In the genomic region with DNA sequence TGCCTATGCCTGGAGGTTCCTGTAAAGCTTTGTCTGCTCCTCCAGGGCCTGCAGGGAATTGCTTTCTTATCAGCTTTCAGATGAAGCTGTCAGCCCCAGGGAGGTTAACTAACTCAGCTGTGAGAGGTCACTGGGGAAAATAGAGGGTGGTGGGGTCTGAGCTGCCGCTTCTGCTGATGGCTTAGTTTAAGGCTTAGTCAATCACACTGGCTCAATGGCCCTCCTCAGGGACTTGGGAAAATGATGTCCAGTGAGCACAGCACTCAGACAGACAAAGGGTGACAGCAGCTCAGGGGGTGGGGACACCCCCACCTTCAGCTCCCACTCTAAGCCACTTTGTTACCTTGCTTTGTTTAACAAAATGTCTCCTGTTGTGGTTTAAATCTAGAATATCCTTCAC, we compare ENCODE assay signal across 29 mouse cellular contexts. TPM values are rescaled to one million over a fixed set of nuclear protein-coding genes. Genes with fewer than 3 reads are reported as not detected.
DNase-seq lines count a peak whose midpoint lies in the region; ATAC-seq and TF ChIP-seq lines count a peak whose summit lies in the region.
"Had no signal": no experiment of that assay in that cellular context is flagged by ENCODE, and none has a peak within 500 bp of the region (broad histone marks: within the 10 kb centered on the region; RNA-seq: fewer than 3 reads in every experiment).

No protein-coding gene starts in this region.

- no peaks in the 10 kb centered on the region for H3K36me3 ChIP-seq in hindbrain, embryonic 10.5 days
- H3K36me3 ChIP-seq in hindbrain, embryonic 14.5 days (replicated peaks; ENCODE audit: control insufficient read depth, insufficient read depth) = no peaks in the 10 kb centered on the region
- no peaks in the 10 kb centered on the region for H3K36me3 ChIP-seq in midbrain, embryonic 10.5 days
- no peaks in the 10 kb centered on the region for H3K36me3 ChIP-seq in midbrain, embryonic 14.5 days (ENCODE audit: control insufficient read depth, insufficient read depth, low read length)
- H3K36me3 ChIP-seq in neural tube, embryonic 15.5 days = no peaks in the 10 kb centered on the region
- H3K36me3 ChIP-seq: embryonic facial prominence, embryonic 12.5 days; embryonic facial prominence, embryonic 15.5 days; forebrain, embryonic 15.5 days; heart, embryonic 12.5 days; heart, embryonic 15.5 days; intestine, embryonic 15.5 days had no signal

- no peak for DNase-seq in hindbrain, embryonic 10.5 days (ENCODE audit: low spot score)
- DNase-seq in hindbrain, embryonic 14.5 days (ENCODE audit: low spot score) = no peak
- DNase-seq in midbrain, embryonic 10.5 days (ENCODE audit: low spot score) = no peak
- DNase-seq in midbrain, embryonic 14.5 days = no peak
- DNase-seq in brain, embryonic 14.5 days (ENCODE audit: low read depth) = peak; percentile 24
- DNase-seq in retina, embryonic 14.5 days (ENCODE audit: low spot score) = peak; percentile 35
- DNase-seq in heart, postnatal 14 days = no peak
- DNase-seq: adrenal gland, adult 8-10 months; adrenal gland, postnatal 25 days; cerebellum, adult 11 months; cerebellum, adult 2 months; cerebellum, adult 9-11 months; cerebellum, postnatal 25 days; gastrocnemius, postnatal 25 days; heart, adult 18-20 months; heart, postnatal 10 days; heart, postnatal 4 days had no signal

- no peaks in the 10 kb centered on the region for H3K27me3 ChIP-seq in hindbrain, embryonic 10.5 days (ENCODE audit: insufficient read depth, poor library complexity, severe bottlenecking)
- no peaks in the 10 kb centered on the region for H3K27me3 ChIP-seq in hindbrain, embryonic 14.5 days (ENCODE audit: control insufficient read depth, insufficient read depth, low read length)
- peaks cover 5% of the 10 kb centered on the region; the same call in 1 of the 2 replicates for H3K27me3 ChIP-seq in midbrain, embryonic 10.5 days (ENCODE audit: low read depth, poor library complexity, severe bottlenecking)
- no peaks in the 10 kb centered on the region for H3K27me3 ChIP-seq in midbrain, embryonic 14.5 days (ENCODE audit: control insufficient read depth, insufficient read depth, low read length)
- no peaks in the 10 kb centered on the region for H3K27me3 ChIP-seq in neural tube, embryonic 15.5 days (replicated peaks)
- H3K27me3 ChIP-seq: embryonic facial prominence, embryonic 12.5 days; embryonic facial prominence, embryonic 15.5 days; forebrain, embryonic 15.5 days; heart, embryonic 12.5 days; heart, embryonic 15.5 days; intestine, embryonic 15.5 days had no signal

- peaks cover 5% of the 10 kb centered on the region; the same call in 1 of the 2 replicates for H3K4me1 ChIP-seq in hindbrain, embryonic 10.5 days (replicated peaks)
- no peaks in the 10 kb centered on the region for H3K4me1 ChIP-seq in hindbrain, embryonic 14.5 days (replicated peaks; ENCODE audit: control insufficient read depth, insufficient read depth, low read length)
- peaks cover 8% of the 10 kb centered on the region for H3K4me1 ChIP-seq in midbrain, embryonic 10.5 days
- H3K4me1 ChIP-seq in midbrain, embryonic 14.5 days (ENCODE audit: control insufficient read depth, insufficient read depth, low read length) = no peaks in the 10 kb centered on the region
- peaks cover 5% of the 10 kb centered on the region; the same call in 1 of the 2 replicates for H3K4me1 ChIP-seq in neural tube, embryonic 15.5 days
- H3K4me1 ChIP-seq: embryonic facial prominence, embryonic 12.5 days; embryonic facial prominence, embryonic 15.5 days; heart, embryonic 15.5 days; intestine, embryonic 15.5 days had no signal

- no peak overlapping the region for H3K9ac ChIP-seq in hindbrain, embryonic 14.5 days
- no peak overlapping the region for H3K9ac ChIP-seq in midbrain, embryonic 14.5 days (replicated peaks; ENCODE audit: low read length)
- no peak overlapping the region for H3K9ac ChIP-seq in neural tube, embryonic 15.5 days (replicated peaks)
- H3K9ac ChIP-seq: embryonic facial prominence, embryonic 12.5 days; embryonic facial prominence, embryonic 15.5 days; forebrain, embryonic 15.5 days; heart, embryonic 12.5 days; heart, embryonic 15.5 days; intestine, embryonic 15.5 days had no signal

- TF ChIP-seq CTCF in brain, embryonic 14.5 days (IDR thresholded peaks at IDR 0.05; ENCODE audit: borderline replicate concordance, extremely low read depth, insufficient read depth, insufficient read length) = no peak

- H3K27ac ChIP-seq in hindbrain, embryonic 10.5 days = 0 out of 2 replicates have a peak overlapping the region, but pooled peaks have one; percentile 9
- H3K27ac ChIP-seq in hindbrain, embryonic 14.5 days = no peak overlapping the region
- H3K27ac ChIP-seq in midbrain, embryonic 10.5 days (replicated peaks) = peak overlapping the region; percentile 9; the same call in 1 of the 2 replicates
- no peak overlapping the region for H3K27ac ChIP-seq in midbrain, embryonic 14.5 days (replicated peaks; ENCODE audit: low read depth, low read length)
- H3K27ac ChIP-seq in neural tube, embryonic 15.5 days (replicated peaks) = no peak overlapping the region
- H3K27ac ChIP-seq: embryonic facial prominence, embryonic 12.5 days; embryonic facial prominence, embryonic 15.5 days; forebrain, embryonic 15.5 days; heart, embryonic 15.5 days; intestine, embryonic 15.5 days had no signal

- H3K4me2 ChIP-seq in hindbrain, embryonic 14.5 days (replicated peaks) = no peak overlapping the region
- no peak overlapping the region for H3K4me2 ChIP-seq in midbrain, embryonic 14.5 days (ENCODE audit: low read length)
- H3K4me2 ChIP-seq in neural tube, embryonic 15.5 days = no peak overlapping the region
- H3K4me2 ChIP-seq: embryonic facial prominence, embryonic 12.5 days; embryonic facial prominence, embryonic 15.5 days; forebrain, embryonic 15.5 days; heart, embryonic 12.5 days; heart, embryonic 15.5 days; intestine, embryonic 15.5 days had no signal

- no peaks in the 10 kb centered on the region for H3K9me3 ChIP-seq in hindbrain, embryonic 10.5 days
- H3K9me3 ChIP-seq in hindbrain, embryonic 14.5 days (ENCODE audit: control insufficient read depth, low read length) = no peaks in the 10 kb centered on the region
- no peaks in the 10 kb centered on the region for H3K9me3 ChIP-seq in midbrain, embryonic 10.5 days (replicated peaks)
- no peaks in the 10 kb centered on the region for H3K9me3 ChIP-seq in midbrain, embryonic 14.5 days (ENCODE audit: control insufficient read depth, low read length)
- H3K9me3 ChIP-seq in neural tube, embryonic 15.5 days (replicated peaks) = no peaks in the 10 kb centered on the region
- H3K9me3 ChIP-seq: embryonic facial prominence, embryonic 12.5 days; embryonic facial prominence, embryonic 15.5 days; forebrain, embryonic 15.5 days; heart, embryonic 12.5 days; heart, embryonic 15.5 days; intestine, embryonic 15.5 days had no signal

- no peak for ATAC-seq in hindbrain, embryonic 14.5 days (ENCODE audit: low FRiP score)
- no peak for ATAC-seq in midbrain, embryonic 14.5 days (ENCODE audit: low FRiP score, low TSS enrichment)
- ATAC-seq in neural tube, embryonic 15.5 days (ENCODE audit: low FRiP score) = no peak
- ATAC-seq: activated CD4-positive, CD25-positive, alpha-beta regulatory T cell, adult 4 months; forebrain, embryonic 15.5 days; intestine, embryonic 15.5 days had no signal

- TF ChIP-seq POLR2A in brain, embryonic 14.5 days (IDR thresholded peaks at IDR 0.05; ENCODE audit: borderline replicate concordance, extremely low read depth, insufficient read depth, insufficient read length, poor library complexity, severe bottlenecking) = no peak

- intact Hi-C loops in heart, postnatal 14 days (cut with DNase I) = no loop called here

- no peak overlapping the region for H3K4me3 ChIP-seq in hindbrain, embryonic 10.5 days
- no peak overlapping the region for H3K4me3 ChIP-seq in hindbrain, embryonic 14.5 days (replicated peaks; ENCODE audit: low read length)
- H3K4me3 ChIP-seq in midbrain, embryonic 10.5 days = no peak overlapping the region
- no peak overlapping the region for H3K4me3 ChIP-seq in midbrain, embryonic 14.5 days (replicated peaks; ENCODE audit: low read depth, low read length)
- no peak overlapping the region for H3K4me3 ChIP-seq in neural tube, embryonic 15.5 days (replicated peaks)
- H3K4me3 ChIP-seq: embryonic facial prominence, embryonic 12.5 days; embryonic facial prominence, embryonic 15.5 days; forebrain, embryonic 15.5 days; heart, embryonic 12.5 days; heart, embryonic 15.5 days; intestine, embryonic 15.5 days had no signal

- 31% methylated on average over 1 of the region's 1 CpGs for WGBS in hindbrain, embryonic 10.5 days
- WGBS in hindbrain, embryonic 14.5 days = 46% methylated on average over 1 of the region's 1 CpGs
- 21% methylated on average over 1 of the region's 1 CpGs for WGBS in midbrain, embryonic 10.5 days
- WGBS in midbrain, embryonic 14.5 days = 14% methylated on average over 1 of the region's 1 CpGs
- 87% methylated on average over 1 of the region's 1 CpGs for WGBS in neural tube, embryonic 15.5 days

RNA-seq across cellular contexts. Expression of a gene that starts 55.0 kb away (rescaled TPM):
- polyA plus RNA-seq in hindbrain, embryonic 10.5 days (2016; fragmentation: Nextera tagmentation; extraction: Ambion mirVana) = not detected in 2 replicates
- not detected in 2 replicates for polyA plus RNA-seq in hindbrain, embryonic 14.5 days (2014; fragmentation: Nextera tagmentation; extraction: Ambion mirVana)
- polyA plus RNA-seq in midbrain, embryonic 10.5 days (2016; fragmentation: Nextera tagmentation; extraction: Ambion mirVana) = not detected in 2 replicates
- not detected in 2 replicates for polyA plus RNA-seq in midbrain, embryonic 14.5 days (2014; fragmentation: Nextera tagmentation; extraction: Ambion mirVana)
- not detected in 2 replicates for polyA plus RNA-seq in brain, embryonic 14.5 days (2012; rRNA removed)
- under 1 TPM in 1 of 2 experiments, not detected in 1; 0.24 TPM for total RNA-seq in heart, postnatal 14 days (2021)
- 6.0 TPM in 1 of 2 replicates, not detected in the other for polyA plus RNA-seq in neural tube, embryonic 15.5 days (2015; fragmentation: Nextera tagmentation; extraction: Ambion mirVana)
- total RNA-seq: adrenal gland, adult 8-10 months; adrenal gland, postnatal 25 days; common myeloid progenitor, adult 5-6 weeks; gastrocnemius, adult 8-10 months; gastrocnemius, postnatal 25 days; heart, adult 18-20 months had no signal
- polyA plus RNA-seq: activated CD4-positive, CD25-positive, alpha-beta regulatory T cell, adult 4 months; cerebellum, adult 2 months; embryonic facial prominence, embryonic 12.5 days; embryonic facial prominence, embryonic 15.5 days; forebrain, embryonic 11.5 days; forebrain, embryonic 15.5 days; gonadal fat pad, adult 2 months; heart, embryonic 12.5 days had no signal

Comparison
In these comparisons a context has a peak if more than half of its experiments do, and no peak if none do; other contexts are left out.
1. H3K27ac ChIP-seq: peak in hindbrain, embryonic 10.5 days (single experiment) and midbrain, embryonic 10.5 days (single experiment); none in hindbrain, embryonic 14.5 days (single experiment), midbrain, embryonic 14.5 days (single experiment) and neural tube, embryonic 15.5 days (single experiment).
2. DNase-seq: peak in brain, embryonic 14.5 days (single experiment) and retina, embryonic 14.5 days (single experiment); none in hindbrain, embryonic 10.5 days (single experiment), hindbrain, embryonic 14.5 days (single experiment), midbrain, embryonic 10.5 days (single experiment), midbrain, embryonic 14.5 days (single experiment) and heart, postnatal 14 days (0 of 2).